Mouse (Mus musculus) forebrain, embryonic 10.5 days (tissue): ENCODE results near the gene Msmb. TPM values are rescaled to one million over a fixed set of nuclear protein-coding genes. Genes with fewer than 3 reads are reported as not detected.

Experiments
- DNase-seq: peaks from one replicate; pipeline ENCODE4 v3.0.0-alpha.2; 2017; ENCODE audit warnings: low spot score; ENCODE audit errors: extremely low spot score
- H3K27ac ChIP-seq: fragments of 300-500 bp; sonication (generic); 2 replicates; pipeline ENCODE4 v1.5.1; 2016; ENCODE audit warnings: mild to moderate bottlenecking
- H3K27me3 ChIP-seq: fragments of 300-500 bp; sonication (generic); 2 replicates; pipeline ENCODE4 v1.6.1; 2016; ENCODE audit warnings: mild to moderate bottlenecking; ENCODE audit not compliant: poor library complexity, severe bottlenecking
- H3K36me3 ChIP-seq: fragments of 300-500 bp; sonication (generic); replicated peaks from 2 replicates; pipeline ENCODE4 v1.6.1; 2016; ENCODE audit warnings: mild to moderate bottlenecking, moderate library complexity
- H3K4me1 ChIP-seq: fragments of 300-500 bp; sonication (generic); 2 replicates; pipeline ENCODE4 v1.6.1; 2016
- H3K4me3 ChIP-seq: fragments of 300-500 bp; sonication (generic); 2 replicates; pipeline ENCODE4 v1.5.1; 2016; ENCODE audit warnings: mild to moderate bottlenecking, moderate library complexity
- H3K9me3 ChIP-seq: fragments of 300-500 bp; sonication (generic); 2 replicates; pipeline ENCODE4 v1.6.1; 2016; ENCODE audit warnings: mild to moderate bottlenecking, moderate library complexity
- WGBS: fragments of 180-500 bp; shearing (Covaris S2); methylation state at CpG from one replicate; pipeline ENCODE4 v1.1.7; 2016; 5-methylcytosine and 5-hydroxymethylcytosine counted together
- polyA plus RNA-seq: library from polyadenylated mRNA; unstranded; fragments of >200 nt; fragmentation: Nextera tagmentation; extraction: Ambion mirVana; gene quantifications from 2 replicates; pipeline ENCODE4 v1.2.1, GENCODE M21; 2016

The Msmb gene
- polyA plus RNA-seq, 1 experiment from 2014 or later = not detected

GRCm38 (mm10) chr14:32153156-32153555, 11.3 kb downstream of the Msmb start:
- no peak for DNase-seq
- no peaks in the 10 kb centered on the region for H3K27me3 ChIP-seq
- H3K36me3 ChIP-seq = no peaks in the 10 kb centered on the region
- WGBS = 89% methylated on average over 2 of the region's 2 CpGs
- H3K4me1 ChIP-seq = no peaks in the 10 kb centered on the region
- peaks cover 2% of the 10 kb centered on the region; the same call in 1 of the 2 replicates for H3K9me3 ChIP-seq
- H3K27ac ChIP-seq = no peak overlapping the region
- no peak overlapping the region for H3K4me3 ChIP-seq

GRCm38 (mm10) chr14:32154758-32155157, 12.9 kb downstream of the Msmb start:
- no peaks in the 10 kb centered on the region for H3K27me3 ChIP-seq
- DNase-seq = no peak
- no peak overlapping the region for H3K4me3 ChIP-seq
- no peak overlapping the region for H3K27ac ChIP-seq
- no peaks in the 10 kb centered on the region for H3K9me3 ChIP-seq
- H3K4me1 ChIP-seq = peaks cover 5% of the 10 kb centered on the region
- no peaks in the 10 kb centered on the region for H3K36me3 ChIP-seq
- WGBS = 87% methylated on average over 6 of the region's 6 CpGs

GRCm38 (mm10) chr14:32159150-32159670, 17.4 kb downstream of the Msmb start:
- Histone ChIP-seq H3K4me3 (peak overlapping the region; percentile 91), H3K27ac (peak overlapping the region; percentile 92), H3K9me3 (no peaks in the 10 kb centered on the region), H3K27me3 (no peaks in the 10 kb centered on the region), H3K4me1 (peaks cover 21% of the 10 kb centered on the region), H3K36me3 (no peaks in the 10 kb centered on the region)
- no peak for DNase-seq
- WGBS = 31% methylated on average over 4 of the region's 4 CpGs

- DNase-seq = peak; percentile 98
- Histone ChIP-seq H3K27me3 (no peaks in the 10 kb centered on the region), H3K27ac (peak within 1 kb of the TSS; percentile 92), H3K4me1 (peaks cover 24% of the 10 kb centered on the region), H3K4me3 (peak within 1 kb of the TSS; percentile 91), H3K36me3 (no peaks in the 10 kb centered on the region), H3K9me3 (no peaks in the 10 kb centered on the region)
- WGBS = under 1% methylated on average over 40 of the region's 40 CpGs
These were observed 17.9 kb downstream of the Msmb start, which contains the start of gene Ncoa4 for GRCm38 (mm10) chr14:32159690-32160246. Gene Ncoa4, plus strand, starts transcription at chr14:32159865.

- Histone ChIP-seq H3K4me1 (peaks cover 32% of the 10 kb centered on the region), H3K9me3 (no peaks in the 10 kb centered on the region), H3K27ac (peak overlapping the region; percentile 92), H3K27me3 (no peaks in the 10 kb centered on the region), H3K4me3 (peak overlapping the region; percentile 91), H3K36me3 (no peaks in the 10 kb centered on the region)
- DNase-seq = no peak
- 41% methylated on average over 7 of the region's 7 CpGs for WGBS
These were observed 18.7 kb downstream of the Msmb start for GRCm38 (mm10) chr14:32160563-32160962.

GRCm38 (mm10) chr14:32161090-32161885, 19.5 kb downstream of the Msmb start:
- no peaks in the 10 kb centered on the region for H3K27me3 ChIP-seq
- H3K4me3 ChIP-seq = peak overlapping the region; percentile 91
- WGBS = 88% methylated on average over 12 of the region's 12 CpGs
- DNase-seq = no peak
- H3K9me3 ChIP-seq = no peaks in the 10 kb centered on the region
- H3K36me3 ChIP-seq = no peaks in the 10 kb centered on the region
- H3K27ac ChIP-seq = no peak overlapping the region
- peaks cover 36% of the 10 kb centered on the region for H3K4me1 ChIP-seq

GRCm38 (mm10) chr14:32162231-32162630, 20.4 kb downstream of the Msmb start:
- no peaks in the 10 kb centered on the region for H3K36me3 ChIP-seq
- no peak overlapping the region for H3K27ac ChIP-seq
- no peak for DNase-seq
- H3K9me3 ChIP-seq = no peaks in the 10 kb centered on the region
- H3K4me1 ChIP-seq = peaks cover 36% of the 10 kb centered on the region
- H3K4me3 ChIP-seq = no peak overlapping the region
- no peaks in the 10 kb centered on the region for H3K27me3 ChIP-seq
- WGBS = 95% methylated on average over 5 of the region's 5 CpGs

- no peak for DNase-seq
- peaks cover 38% of the 10 kb centered on the region for H3K4me1 ChIP-seq
- no peaks in the 10 kb centered on the region for H3K36me3 ChIP-seq
- 93% methylated on average over 11 of the region's 11 CpGs for WGBS
- no peaks in the 10 kb centered on the region for H3K27me3 ChIP-seq
- no peak overlapping the region for H3K4me3 ChIP-seq
- H3K9me3 ChIP-seq = no peaks in the 10 kb centered on the region
- H3K27ac ChIP-seq = no peak overlapping the region
These were observed 21.5 kb downstream of the Msmb start for GRCm38 (mm10) chr14:32163203-32163888.

GRCm38 (mm10) chr14:32164173-32165051, 22.6 kb downstream of the Msmb start:
- no peak for DNase-seq
- H3K36me3 ChIP-seq = no peaks in the 10 kb centered on the region
- H3K27ac ChIP-seq = no peak overlapping the region
- H3K27me3 ChIP-seq = no peaks in the 10 kb centered on the region
- H3K4me1 ChIP-seq = peaks cover 39% of the 10 kb centered on the region
- H3K4me3 ChIP-seq = peak overlapping the region; percentile 65; the same call in 1 of the 2 replicates
- no peaks in the 10 kb centered on the region for H3K9me3 ChIP-seq
- WGBS = 83% methylated on average over 8 of the region's 8 CpGs

GRCm38 (mm10) chr14:32165278-32166061, 23.6 kb downstream of the Msmb start:
- Histone ChIP-seq H3K27ac (peak overlapping the region; percentile 83), H3K27me3 (no peaks in the 10 kb centered on the region), H3K36me3 (no peaks in the 10 kb centered on the region), H3K4me1 (peaks cover 35% of the 10 kb centered on the region), H3K4me3 (peak overlapping the region; percentile 65), H3K9me3 (no peaks in the 10 kb centered on the region)
- DNase-seq = peak; percentile 74
- WGBS = under 1% methylated on average over 42 of the region's 42 CpGs

GRCm38 (mm10) chr14:32166062-32166441, 24.2 kb downstream of the Msmb start:
- DNase-seq = no peak
- peak overlapping the region; percentile 65 for H3K4me3 ChIP-seq
- H3K36me3 ChIP-seq = peaks cover 3% of the 10 kb centered on the region; the same call in 1 of the 2 replicates
- H3K4me1 ChIP-seq = peaks cover 29% of the 10 kb centered on the region
- no peak overlapping the region for H3K27ac ChIP-seq
- WGBS = 87% methylated on average over 2 of the region's 2 CpGs
- H3K27me3 ChIP-seq = no peaks in the 10 kb centered on the region
- H3K9me3 ChIP-seq = no peaks in the 10 kb centered on the region
